Mouse (Mus musculus): ENCODE data around the gene Cdkal1.

- TF ChIP-seq CTCF (IDR thresholded peaks at IDR 0.05; ENCODE audit: borderline replicate concordance, control insufficient read depth, extremely low read depth, insufficient read depth, low read length, poor library complexity), result no peak
- TF ChIP-seq POLR2A (IDR thresholded peaks at IDR 0.05; ENCODE audit: control insufficient read depth, extremely low read depth, insufficient read depth, low read length, poor library complexity), result no peak
Observed at GRCm38 (mm10) chr13:29753254-29753653, 102.2 kb downstream of the Cdkal1 start.

All from thymus, adult 2 months (tissue).